Mouse (Mus musculus) layer of hippocampus, postnatal 36 days (tissue): ENCODE results near the gene Mxi1. TPM values are rescaled to one million over a fixed set of nuclear protein-coding genes. Genes with fewer than 3 reads are reported as not detected.

Source experiments
- DNase-seq, 2 experiments: peaks; one replicate each; pipeline ENCODE4 v3.0.0; 2022
- total RNA-seq, 2 experiments: library from RNA; stranded (reverse); gene quantifications; 2 replicates each; pipeline ENCODE4 v1.2.3; 2021

The Mxi1 gene
- total RNA-seq = 10 to 100 TPM; 60.8 to 67.3 TPM

- DNase-seq = peak; percentile 85 to 87
Observed at GRCm38 (mm10) chr19:53310348-53310747, at the start of gene Mxi1. Gene Mxi1, plus strand, starts transcription at chr19:53310518.

GRCm38 (mm10) chr19:53260828-53261227 lies 49.5 kb upstream of the Mxi1 start:
- no peak for DNase-seq

GRCm38 (mm10) chr19:53262061-53262460 lies 48.3 kb upstream of the Mxi1 start:
- DNase-seq = no peak

- DNase-seq = no peak
Observed at GRCm38 (mm10) chr19:53263859-53264733, 46.2 kb upstream of the Mxi1 start.

GRCm38 (mm10) chr19:53264821-53265727 lies 45.2 kb upstream of the Mxi1 start:
- DNase-seq = no peak

GRCm38 (mm10) chr19:53267305-53267704 lies 43.0 kb upstream of the Mxi1 start:
- DNase-seq = no peak

- no peak for DNase-seq
Observed at GRCm38 (mm10) chr19:53273055-53273722, 37.1 kb upstream of the Mxi1 start.

- no peak for DNase-seq
Observed at GRCm38 (mm10) chr19:53273781-53274428, 36.4 kb upstream of the Mxi1 start.

GRCm38 (mm10) chr19:53275204-53275603 lies 35.1 kb upstream of the Mxi1 start:
- no peak for DNase-seq

GRCm38 (mm10) chr19:53276902-53277707 lies 33.2 kb upstream of the Mxi1 start:
- no peak for DNase-seq

- no peak for DNase-seq
Observed at GRCm38 (mm10) chr19:53278491-53279415, 31.6 kb upstream of the Mxi1 start.

GRCm38 (mm10) chr19:53280254-53280653 lies 30.1 kb upstream of the Mxi1 start:
- no peak for DNase-seq

- DNase-seq = no peak
Observed at GRCm38 (mm10) chr19:53282571-53282970, 27.7 kb upstream of the Mxi1 start.

- no peak for DNase-seq
Observed at GRCm38 (mm10) chr19:53283742-53284141, 26.6 kb upstream of the Mxi1 start.

GRCm38 (mm10) chr19:53284268-53285208 lies 25.8 kb upstream of the Mxi1 start:
- DNase-seq = no peak

- no peak for DNase-seq
Observed at GRCm38 (mm10) chr19:53296331-53297254, 13.7 kb upstream of the Mxi1 start.

GRCm38 (mm10) chr19:53299156-53299828 lies 11.0 kb upstream of the Mxi1 start:
- DNase-seq = no peak
